Mouse (Mus musculus) intestine, embryonic 15.5 days (tissue): Measurements from ENCODE around the gene Ino80e. TPM values are rescaled to one million over a fixed set of nuclear protein-coding genes. Genes with fewer than 3 reads are reported as not detected.
A peak's percentile ranks its signal among the peaks of the same experiment; 100 is the strongest.

Experiments used
- ATAC-seq: fragments of 200-750 bp; cut with Nextera tagmentation; 2 replicates; pipeline ENCODE4 v1.8.0; 2017; ENCODE audit warnings: moderate TSS enrichment, moderate library complexity
- H3K27ac ChIP-seq: fragments of 300-500 bp; sonication (generic); 2 replicates; pipeline ENCODE4 v1.5.1; 2015; ENCODE audit warnings: mild to moderate bottlenecking, inconsistent platforms
- H3K27me3 ChIP-seq: fragments of 300-500 bp; sonication (generic); replicated peaks from 2 replicates; pipeline ENCODE4 v1.6.1; 2015; ENCODE audit warnings: inconsistent platforms
- H3K36me3 ChIP-seq: fragments of 300-500 bp; sonication (generic); 2 replicates; pipeline ENCODE4 v1.6.1; 2015; ENCODE audit warnings: inconsistent platforms
- H3K4me1 ChIP-seq: fragments of 300-500 bp; sonication (generic); replicated peaks from 2 replicates; pipeline ENCODE4 v1.6.1; 2015; ENCODE audit warnings: inconsistent platforms
- H3K4me2 ChIP-seq: fragments of 300-500 bp; sonication (generic); replicated peaks from 2 replicates; pipeline ENCODE4 v1.6.1; 2015; ENCODE audit warnings: mild to moderate bottlenecking, inconsistent platforms
- H3K4me3 ChIP-seq: fragments of 300-500 bp; sonication (generic); replicated peaks from 2 replicates; pipeline ENCODE4 v1.5.1; 2015; ENCODE audit warnings: inconsistent platforms
- H3K9ac ChIP-seq: fragments of 300-500 bp; sonication (generic); 2 replicates; pipeline ENCODE4 v1.6.1; 2015; ENCODE audit warnings: inconsistent platforms
- H3K9me3 ChIP-seq: fragments of 300-500 bp; sonication (generic); 2 replicates; pipeline ENCODE4 v1.6.1; 2016; ENCODE audit warnings: inconsistent platforms
- WGBS: fragments of 180-500 bp; shearing (Covaris S2); methylation state at CpG from one replicate; pipeline ENCODE4 v1.1.7; 2015; 5-methylcytosine and 5-hydroxymethylcytosine counted together
- polyA plus RNA-seq: library from polyadenylated mRNA; unstranded; fragments of >200 nt; fragmentation: Nextera tagmentation; extraction: Ambion mirVana; gene quantifications from 2 replicates; pipeline ENCODE4 v1.2.1, GENCODE M21; 2015

The Ino80e gene
- polyA plus RNA-seq, 1 experiment from 2014 or later, result 65.9 TPM

GRCm38 (mm10) chr7:126850161-126850560 is 12.0 kb downstream of the Ino80e start:
- Histone ChIP-seq H3K9me3 (no peaks in the 10 kb centered on the region), H3K27ac (no peak overlapping the region), H3K4me2 (no peak overlapping the region), H3K4me1 (peaks cover 17% of the 10 kb centered on the region), H3K36me3 (peaks cover 22% of the 10 kb centered on the region), H3K4me3 (no peak overlapping the region), H3K9ac (no peak overlapping the region), H3K27me3 (peaks cover 29% of the 10 kb centered on the region)
- ATAC-seq, result peak; percentile 34
- WGBS, result 69% methylated on average over 6 of the region's 6 CpGs

- no peak for ATAC-seq
These were observed 13.4 kb downstream of the Ino80e start for GRCm38 (mm10) chr7:126848794-126849193.

GRCm38 (mm10) chr7:126847421-126848398 is 14.5 kb downstream of the Ino80e start:
- H3K9ac ChIP-seq, result peak overlapping the region; percentile 52
- peak; percentile 34; the same call in 1 of the 2 replicates for ATAC-seq
- H3K4me1 ChIP-seq, result peaks cover 17% of the 10 kb centered on the region
- H3K9me3 ChIP-seq, result no peaks in the 10 kb centered on the region
- peaks cover 4% of the 10 kb centered on the region; the same call in 1 of the 2 replicates for H3K36me3 ChIP-seq
- H3K4me2 ChIP-seq, result peak overlapping the region; percentile 99
- peaks cover 29% of the 10 kb centered on the region for H3K27me3 ChIP-seq
- 1% methylated on average over 73 of the region's 74 CpGs for WGBS
- H3K27ac ChIP-seq, result no peak overlapping the region
- H3K4me3 ChIP-seq, result peak overlapping the region; percentile 51

More at GRCm38 (mm10) chr7:126848794-126849193, 13.4 kb downstream of the Ino80e start:
- H3K9me3 ChIP-seq, result no peaks in the 10 kb centered on the region
- peaks cover 17% of the 10 kb centered on the region for H3K4me1 ChIP-seq
- peak overlapping the region; percentile 99; the same call in 1 of the 2 replicates for H3K4me2 ChIP-seq
- H3K27ac ChIP-seq, result no peak overlapping the region
- WGBS, result 33% methylated on average over 10 of the region's 10 CpGs
- H3K27me3 ChIP-seq, result peaks cover 29% of the 10 kb centered on the region
- peaks cover 15% of the 10 kb centered on the region for H3K36me3 ChIP-seq
- no peak overlapping the region for H3K9ac ChIP-seq
- H3K4me3 ChIP-seq, result no peak overlapping the region

GRCm38 (mm10) chr7:126847116-126847420 is 15.1 kb downstream of the Ino80e start, which contains the start of gene Doc2a:
Gene Doc2a (plus strand): TSS chr7:126847416.
- peak within 1 kb of the TSS; percentile 51 for H3K4me3 ChIP-seq
- no peaks in the 10 kb centered on the region for H3K36me3 ChIP-seq
- WGBS, result 38% methylated on average over 4 of the region's 4 CpGs
- no peaks in the 10 kb centered on the region for H3K9me3 ChIP-seq
- peak within 1 kb of the TSS; percentile 99 for H3K4me2 ChIP-seq
- no peak within 1 kb of the TSS for H3K27ac ChIP-seq
- no peak for ATAC-seq
- H3K27me3 ChIP-seq, result peaks cover 29% of the 10 kb centered on the region
- H3K4me1 ChIP-seq, result peaks cover 17% of the 10 kb centered on the region
- H3K9ac ChIP-seq, result peak within 1 kb of the TSS; percentile 52

- peaks cover 29% of the 10 kb centered on the region for H3K27me3 ChIP-seq
- WGBS, result 96% methylated on average over 2 of the region's 2 CpGs
- no peak overlapping the region for H3K4me3 ChIP-seq
- H3K9me3 ChIP-seq, result no peaks in the 10 kb centered on the region
- H3K36me3 ChIP-seq, result no peaks in the 10 kb centered on the region
- no peak for ATAC-seq
- no peak overlapping the region for H3K4me2 ChIP-seq
- H3K4me1 ChIP-seq, result peaks cover 17% of the 10 kb centered on the region
- no peak overlapping the region for H3K27ac ChIP-seq
- H3K9ac ChIP-seq, result no peak overlapping the region
These were observed 16.7 kb downstream of the Ino80e start for GRCm38 (mm10) chr7:126845516-126845915.

- peaks cover 14% of the 10 kb centered on the region for H3K27me3 ChIP-seq
- no peak overlapping the region for H3K4me2 ChIP-seq
- H3K4me1 ChIP-seq, result peaks cover 12% of the 10 kb centered on the region
- H3K9ac ChIP-seq, result no peak overlapping the region
- 73% methylated on average over 9 of the region's 9 CpGs for WGBS
- H3K36me3 ChIP-seq, result no peaks in the 10 kb centered on the region
- H3K9me3 ChIP-seq, result no peaks in the 10 kb centered on the region
- no peak for ATAC-seq
- no peak overlapping the region for H3K4me3 ChIP-seq
- no peak overlapping the region for H3K27ac ChIP-seq
These were observed 18.9 kb downstream of the Ino80e start for GRCm38 (mm10) chr7:126843276-126843675.

GRCm38 (mm10) chr7:126833294-126833693 is 28.9 kb downstream of the Ino80e start:
- H3K27ac ChIP-seq, result no peak overlapping the region
- no peak overlapping the region for H3K4me2 ChIP-seq
- H3K36me3 ChIP-seq, result no peaks in the 10 kb centered on the region
- 95% methylated on average over 1 of the region's 1 CpGs for WGBS
- H3K27me3 ChIP-seq, result no peaks in the 10 kb centered on the region
- 0 out of 2 replicates have a peak, but pooled peaks cover 5% of the 10 kb centered on the region for H3K4me1 ChIP-seq
- no peak overlapping the region for H3K4me3 ChIP-seq
- ATAC-seq, result no peak
- H3K9ac ChIP-seq, result no peak overlapping the region
- H3K9me3 ChIP-seq, result no peaks in the 10 kb centered on the region

- no peaks in the 10 kb centered on the region for H3K27me3 ChIP-seq
- H3K4me3 ChIP-seq, result peak overlapping the region; percentile 29
- no peaks in the 10 kb centered on the region for H3K9me3 ChIP-seq
- peak; percentile 95 for ATAC-seq
- no peaks in the 10 kb centered on the region for H3K36me3 ChIP-seq
- no peak overlapping the region for H3K9ac ChIP-seq
- H3K4me2 ChIP-seq, result peak overlapping the region; percentile 59
- H3K4me1 ChIP-seq, result 0 out of 2 replicates have a peak, but pooled peaks cover 5% of the 10 kb centered on the region
- WGBS, result 1% methylated on average over 21 of the region's 21 CpGs
- H3K27ac ChIP-seq, result no peak overlapping the region
These were observed 30.1 kb downstream of the Ino80e start for GRCm38 (mm10) chr7:126832036-126832598.

- Histone ChIP-seq H3K4me3 (peak within 1 kb of the TSS; percentile 29), H3K9ac (no peak within 1 kb of the TSS), H3K27me3 (no peaks in the 10 kb centered on the region), H3K9me3 (no peaks in the 10 kb centered on the region), H3K27ac (no peak within 1 kb of the TSS), H3K36me3 (no peaks in the 10 kb centered on the region), H3K4me1 (0 out of 2 replicates have a peak, but pooled peaks cover 5% of the 10 kb centered on the region), H3K4me2 (peak within 1 kb of the TSS; percentile 59)
- no peak; the same call in 1 of the 2 replicates for ATAC-seq
- WGBS, result 55% methylated on average over 5 of the region's 5 CpGs
These were observed 30.6 kb downstream of the Ino80e start, which contains the start of gene 4930451I11Rik for GRCm38 (mm10) chr7:126831539-126831938. Gene 4930451I11Rik (minus strand): TSS chr7:126831639.

GRCm38 (mm10) chr7:126825952-126826351 is 36.2 kb downstream of the Ino80e start:
- Histone ChIP-seq H3K27me3 (peaks cover 32% of the 10 kb centered on the region), H3K4me2 (no peak overlapping the region), H3K4me1 (peaks cover 5% of the 10 kb centered on the region; the same call in 1 of the 2 replicates), H3K27ac (no peak overlapping the region), H3K9ac (no peak overlapping the region), H3K4me3 (no peak overlapping the region), H3K9me3 (no peaks in the 10 kb centered on the region), H3K36me3 (no peaks in the 10 kb centered on the region)
- whole genome bisulfite sequencing, result 68% methylated on average over 5 of the region's 5 CpGs
- no peak for ATAC-seq

GRCm38 (mm10) chr7:126825403-126825802 is 36.8 kb downstream of the Ino80e start:
- H3K4me3 ChIP-seq, result no peak overlapping the region
- H3K4me2 ChIP-seq, result no peak overlapping the region
- peaks cover 32% of the 10 kb centered on the region for H3K27me3 ChIP-seq
- no peaks in the 10 kb centered on the region for H3K9me3 ChIP-seq
- no peak overlapping the region for H3K27ac ChIP-seq
- no peaks in the 10 kb centered on the region for H3K36me3 ChIP-seq
- H3K4me1 ChIP-seq, result peaks cover 5% of the 10 kb centered on the region; the same call in 1 of the 2 replicates
- WGBS, result 19% methylated on average over 8 of the region's 8 CpGs
- no peak for ATAC-seq
- no peak overlapping the region for H3K9ac ChIP-seq

- H3K9me3 ChIP-seq, result no peaks in the 10 kb centered on the region
- no peak overlapping the region for H3K4me3 ChIP-seq
- H3K36me3 ChIP-seq, result no peaks in the 10 kb centered on the region
- ATAC-seq, result no peak
- H3K27ac ChIP-seq, result no peak overlapping the region
- H3K27me3 ChIP-seq, result peaks cover 32% of the 10 kb centered on the region
- H3K4me1 ChIP-seq, result peaks cover 5% of the 10 kb centered on the region; the same call in 1 of the 2 replicates
- no peak overlapping the region for H3K9ac ChIP-seq
- H3K4me2 ChIP-seq, result no peak overlapping the region
- 13% methylated on average over 10 of the region's 10 CpGs for whole genome bisulfite sequencing
These were observed 38.2 kb downstream of the Ino80e start for GRCm38 (mm10) chr7:126823940-126824339.
